Mouse (Mus musculus) stomach, postnatal 0 days (tissue): ENCODE measurements at regions not wholly inside any gene's neighbourhood (a gene's known extent, or its start where the extent isn't known, plus 50 kb on each side); places are given as distances from the start of the nearest gene placed in this dataset.

Experiments used
- ATAC-seq: fragments of 200-750 bp; cut with Nextera tagmentation; 2 replicates; pipeline ENCODE4 v1.8.0; 2017; ENCODE audit not compliant: low FRiP score, low TSS enrichment
- DNase-seq: peaks from one replicate; pipeline ENCODE4 v3.0.0-alpha.2; 2016; ENCODE audit warnings: low spot score
- H3K27ac ChIP-seq: fragments of 300-500 bp; sonication (generic); replicated peaks from 2 replicates; pipeline ENCODE4 v1.5.1; 2014; ENCODE audit warnings: mild to moderate bottlenecking, control low read depth
- H3K27me3 ChIP-seq: fragments of 300-500 bp; sonication (generic); 2 replicates; pipeline ENCODE4 v1.6.1; 2014; ENCODE audit warnings: low read length; ENCODE audit not compliant: control insufficient read depth, insufficient read depth
- H3K36me3 ChIP-seq: fragments of 300-500 bp; sonication (generic); 2 replicates; pipeline ENCODE4 v1.6.1; 2014; ENCODE audit warnings: low read length, mixed read lengths; ENCODE audit not compliant: control insufficient read depth, insufficient read depth
- H3K4me1 ChIP-seq: fragments of 300-500 bp; sonication (generic); replicated peaks from 2 replicates; pipeline ENCODE4 v1.6.1; 2014; ENCODE audit warnings: antibody characterized with exemption; ENCODE audit not compliant: control insufficient read depth, insufficient read depth
- H3K4me2 ChIP-seq: fragments of 300-500 bp; sonication (generic); replicated peaks from 2 replicates; pipeline ENCODE4 v1.6.1; 2014; ENCODE audit warnings: low read depth, mild to moderate bottlenecking, control low read depth, moderate library complexity
- H3K4me3 ChIP-seq: fragments of 300-500 bp; sonication (generic); 2 replicates; pipeline ENCODE4 v1.5.1; 2014; ENCODE audit warnings: low read depth, low read length, control low read depth
- H3K9ac ChIP-seq: fragments of 300-500 bp; sonication (generic); 2 replicates; pipeline ENCODE4 v1.6.1; 2014; ENCODE audit warnings: mild to moderate bottlenecking, low read length, control low read depth, mixed read lengths
- H3K9me3 ChIP-seq: fragments of 300-500 bp; sonication (generic); 2 replicates; pipeline ENCODE4 v1.6.1; 2016; ENCODE audit warnings: low read length; ENCODE audit not compliant: control insufficient read depth
- CTCF ChIP-seq: IDR thresholded peaks from 2 replicates; pipeline ENCODE4 v1.5.1; 2016; ENCODE audit warnings: antibody characterized with exemption, low read depth, mild to moderate bottlenecking, moderate library complexity
- EP300 ChIP-seq: optimal IDR thresholded peaks from 2 replicates; pipeline ENCODE3; 2016; ENCODE audit warnings: antibody characterized with exemption

DNA sequence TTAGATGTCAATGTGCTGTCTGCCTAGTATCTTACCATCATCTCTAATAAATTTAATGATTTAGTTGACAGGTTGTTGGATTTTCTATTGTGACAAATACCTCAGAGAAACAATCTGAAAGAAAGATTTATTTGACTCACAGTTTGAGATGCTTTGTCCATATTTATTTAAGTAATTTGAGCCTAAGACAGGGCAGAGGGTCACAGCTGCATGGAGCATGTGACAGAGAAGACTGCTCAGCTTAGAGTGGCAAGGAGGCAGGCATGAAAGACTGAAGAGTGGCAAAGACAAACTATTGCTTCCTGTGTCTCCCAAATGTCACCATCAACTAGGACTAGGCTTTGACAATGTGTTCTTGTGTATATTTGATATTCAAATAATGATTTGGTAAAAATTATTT lies 388.0 kb downstream of the Epha7 start:
- no peaks in the 10 kb centered on the region for H3K9me3 ChIP-seq
- no peak overlapping the region for H3K4me2 ChIP-seq
- ATAC-seq: no peak
- no peak overlapping the region for H3K4me3 ChIP-seq
- H3K4me1 ChIP-seq: no peaks in the 10 kb centered on the region
- no peaks in the 10 kb centered on the region for H3K36me3 ChIP-seq
- no peaks in the 10 kb centered on the region for H3K27me3 ChIP-seq
- TF ChIP-seq EP300 (no peak), CTCF (no peak)
- no peak for DNase-seq
- no peak overlapping the region for H3K9ac ChIP-seq
- no peak overlapping the region for H3K27ac ChIP-seq
